Mouse (Mus musculus): ENCODE results near the gene Itgb1.

The Itgb1 gene

GRCm38 (mm10) chr8:128685507-128686428 is at the start of gene Itgb1:
Gene Itgb1, plus strand, starts transcription at chr8:128685654.
- DNase-seq (ENCODE audit: extremely low read depth, insufficient read length, low spot score), result peak; percentile 95

GRCm38 (mm10) chr8:128643104-128643503 is 42.4 kb upstream of the Itgb1 start:
- DNase-seq (ENCODE audit: extremely low read depth, insufficient read length, low spot score), result no peak

GRCm38 (mm10) chr8:128645452-128645851 is 40.0 kb upstream of the Itgb1 start:
- DNase-seq (ENCODE audit: extremely low read depth, insufficient read length, low spot score), result no peak

GRCm38 (mm10) chr8:128646456-128646855 is 39.0 kb upstream of the Itgb1 start:
- no peak for DNase-seq (ENCODE audit: extremely low read depth, insufficient read length, low spot score)

- DNase-seq (ENCODE audit: extremely low read depth, insufficient read length, low spot score), result no peak
Observed at GRCm38 (mm10) chr8:128648071-128648470, 37.4 kb upstream of the Itgb1 start.

GRCm38 (mm10) chr8:128650331-128650855 is 35.1 kb upstream of the Itgb1 start:
- DNase-seq (ENCODE audit: extremely low read depth, insufficient read length, low spot score), result no peak

- DNase-seq (ENCODE audit: extremely low read depth, insufficient read length, low spot score), result peak; percentile 23
Observed at GRCm38 (mm10) chr8:128652399-128653109, 32.9 kb upstream of the Itgb1 start.

- DNase-seq (ENCODE audit: extremely low read depth, insufficient read length, low spot score), result no peak
Observed at GRCm38 (mm10) chr8:128653642-128654364, 31.7 kb upstream of the Itgb1 start.

GRCm38 (mm10) chr8:128654365-128655099 is 30.9 kb upstream of the Itgb1 start:
- DNase-seq (ENCODE audit: extremely low read depth, insufficient read length, low spot score), result peak; percentile 88

GRCm38 (mm10) chr8:128662144-128662543 is 23.3 kb upstream of the Itgb1 start:
- no peak for DNase-seq (ENCODE audit: extremely low read depth, insufficient read length, low spot score)

GRCm38 (mm10) chr8:128662696-128663095 is 22.8 kb upstream of the Itgb1 start:
- no peak for DNase-seq (ENCODE audit: extremely low read depth, insufficient read length, low spot score)

- no peak for DNase-seq (ENCODE audit: extremely low read depth, insufficient read length, low spot score)
Observed at GRCm38 (mm10) chr8:128663106-128663505, 22.3 kb upstream of the Itgb1 start.

- DNase-seq (ENCODE audit: extremely low read depth, insufficient read length, low spot score), result no peak
Observed at GRCm38 (mm10) chr8:128666576-128667263, 18.7 kb upstream of the Itgb1 start.

GRCm38 (mm10) chr8:128671813-128672212 is 13.6 kb upstream of the Itgb1 start:
- no peak for DNase-seq (ENCODE audit: extremely low read depth, insufficient read length, low spot score)

GRCm38 (mm10) chr8:128672441-128672840 is 13.0 kb upstream of the Itgb1 start:
- DNase-seq (ENCODE audit: extremely low read depth, insufficient read length, low spot score), result no peak

GRCm38 (mm10) chr8:128672950-128673349 is 12.5 kb upstream of the Itgb1 start:
- DNase-seq (ENCODE audit: extremely low read depth, insufficient read length, low spot score), result no peak

- no peak for DNase-seq (ENCODE audit: extremely low read depth, insufficient read length, low spot score)
Observed at GRCm38 (mm10) chr8:128675848-128676629, 9.4 kb upstream of the Itgb1 start.

- DNase-seq (ENCODE audit: extremely low read depth, insufficient read length, low spot score), result peak; percentile 26
Observed at GRCm38 (mm10) chr8:128679909-128680308, 5.5 kb upstream of the Itgb1 start.
